Mouse (Mus musculus) forebrain, embryonic 15.5 days (tissue): Measurements from ENCODE around the gene Elovl6. TPM values are rescaled to one million over a fixed set of nuclear protein-coding genes. Genes with fewer than 3 reads are reported as not detected.

Experiments used
- ATAC-seq: fragments of 200-750 bp; cut with Nextera tagmentation; replicated peaks from 2 replicates; pipeline ENCODE4 v1.8.0; 2017; ENCODE audit warnings: mild to moderate bottlenecking, moderate TSS enrichment, moderate library complexity
- H3K27ac ChIP-seq: fragments of 300-500 bp; sonication (generic); replicated peaks from 2 replicates; pipeline ENCODE4 v1.5.1; 2015; ENCODE audit warnings: mild to moderate bottlenecking, inconsistent platforms
- H3K27me3 ChIP-seq: fragments of 300-500 bp; sonication (generic); 2 replicates; pipeline ENCODE4 v1.6.1; 2015; ENCODE audit warnings: inconsistent platforms
- H3K36me3 ChIP-seq: fragments of 300-500 bp; sonication (generic); 2 replicates; pipeline ENCODE4 v1.6.1; 2015; ENCODE audit warnings: mild to moderate bottlenecking, inconsistent platforms
- H3K4me1 ChIP-seq: fragments of 300-500 bp; sonication (generic); 2 replicates; pipeline ENCODE4 v1.6.1; 2015; ENCODE audit warnings: inconsistent platforms
- H3K4me2 ChIP-seq: fragments of 300-500 bp; sonication (generic); replicated peaks from 2 replicates; pipeline ENCODE4 v1.6.1; 2015; ENCODE audit warnings: mild to moderate bottlenecking, inconsistent platforms
- H3K4me3 ChIP-seq: fragments of 300-500 bp; sonication (generic); 2 replicates; pipeline ENCODE4 v1.5.1; 2015; ENCODE audit warnings: mild to moderate bottlenecking, inconsistent platforms
- H3K9ac ChIP-seq: fragments of 300-500 bp; sonication (generic); replicated peaks from 2 replicates; pipeline ENCODE4 v1.6.1; 2015; ENCODE audit warnings: mild to moderate bottlenecking, inconsistent platforms
- H3K9me3 ChIP-seq: fragments of 300-500 bp; sonication (generic); 2 replicates; pipeline ENCODE4 v1.6.1; 2016; ENCODE audit warnings: inconsistent platforms
- WGBS: fragments of 180-500 bp; shearing (Covaris S2); methylation state at CpG from one replicate; pipeline ENCODE4 v1.1.7; 2015; ENCODE audit warnings: mixed read lengths; 5-methylcytosine and 5-hydroxymethylcytosine counted together
- polyA plus RNA-seq: library from polyadenylated mRNA; unstranded; fragments of >200 nt; fragmentation: Nextera tagmentation; extraction: Ambion mirVana; gene quantifications from 2 replicates; pipeline ENCODE4 v1.2.1, GENCODE M21; 2015

The Elovl6 gene
- 34.6 and 39.9 TPM in 2 replicates for polyA plus RNA-seq

- WGBS, result under 1% methylated on average over 35 of the region's 35 CpGs
- Histone ChIP-seq H3K27me3 (no peaks in the 10 kb centered on the region), H3K4me2 (peak within 1 kb of the TSS; percentile 69), H3K4me3 (peak within 1 kb of the TSS; percentile 79), H3K36me3 (no peaks in the 10 kb centered on the region), H3K9me3 (no peaks in the 10 kb centered on the region), H3K27ac (peak within 1 kb of the TSS; percentile 99), H3K9ac (peak within 1 kb of the TSS; percentile 96), H3K4me1 (peaks cover 31% of the 10 kb centered on the region)
- ATAC-seq, result peak; percentile 69
Observed at GRCm38 (mm10) chr3:129532180-129532864, at the start of gene Elovl6. Gene Elovl6, plus strand, starts transcription at chr3:129532355.

DNA sequence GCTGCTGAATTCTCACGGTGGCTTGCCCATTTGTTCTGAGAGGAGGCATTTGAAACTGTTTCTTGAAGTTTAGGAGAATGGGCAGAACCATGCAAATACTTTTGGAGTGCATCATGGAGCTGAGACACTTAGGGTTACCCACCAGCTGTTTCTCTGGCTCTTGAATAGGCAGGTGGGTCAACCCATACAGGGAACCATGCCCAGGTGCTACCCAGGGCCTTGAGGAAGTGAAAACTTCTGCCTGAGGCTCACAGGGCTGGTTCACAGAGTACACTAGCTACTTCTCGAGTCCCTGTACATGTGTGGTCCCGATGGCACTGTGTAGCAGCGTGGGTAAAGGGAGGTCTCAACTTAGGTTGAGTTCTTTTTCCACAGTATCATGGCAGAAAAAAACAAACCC is 43.4 kb upstream of the Elovl6 start:
- Histone ChIP-seq H3K4me2 (no peak overlapping the region), H3K27me3 (no peaks in the 10 kb centered on the region), H3K27ac (no peak overlapping the region), H3K36me3 (no peaks in the 10 kb centered on the region), H3K9ac (no peak overlapping the region), H3K4me1 (no peaks in the 10 kb centered on the region), H3K4me3 (no peak overlapping the region), H3K9me3 (no peaks in the 10 kb centered on the region)
- ATAC-seq, result no peak
- WGBS, result 86% methylated on average over 4 of the region's 4 CpGs

GRCm38 (mm10) chr3:129494123-129494522 is 38.0 kb upstream of the Elovl6 start:
- H3K4me2 ChIP-seq, result no peak overlapping the region
- no peaks in the 10 kb centered on the region for H3K27me3 ChIP-seq
- no peak overlapping the region for H3K9ac ChIP-seq
- H3K27ac ChIP-seq, result no peak overlapping the region
- no peaks in the 10 kb centered on the region for H3K9me3 ChIP-seq
- 94% methylated on average over 10 of the region's 10 CpGs for WGBS
- no peak overlapping the region for H3K4me3 ChIP-seq
- no peak for ATAC-seq
- H3K36me3 ChIP-seq, result no peaks in the 10 kb centered on the region
- no peaks in the 10 kb centered on the region for H3K4me1 ChIP-seq

GRCm38 (mm10) chr3:129494731-129495130 is 37.4 kb upstream of the Elovl6 start:
- H3K4me2 ChIP-seq, result no peak overlapping the region
- no peaks in the 10 kb centered on the region for H3K9me3 ChIP-seq
- H3K27ac ChIP-seq, result no peak overlapping the region
- 77% methylated on average over 4 of the region's 4 CpGs for WGBS
- H3K36me3 ChIP-seq, result no peaks in the 10 kb centered on the region
- H3K4me1 ChIP-seq, result no peaks in the 10 kb centered on the region
- no peak for ATAC-seq
- H3K27me3 ChIP-seq, result no peaks in the 10 kb centered on the region
- H3K9ac ChIP-seq, result no peak overlapping the region
- no peak overlapping the region for H3K4me3 ChIP-seq

DNA sequence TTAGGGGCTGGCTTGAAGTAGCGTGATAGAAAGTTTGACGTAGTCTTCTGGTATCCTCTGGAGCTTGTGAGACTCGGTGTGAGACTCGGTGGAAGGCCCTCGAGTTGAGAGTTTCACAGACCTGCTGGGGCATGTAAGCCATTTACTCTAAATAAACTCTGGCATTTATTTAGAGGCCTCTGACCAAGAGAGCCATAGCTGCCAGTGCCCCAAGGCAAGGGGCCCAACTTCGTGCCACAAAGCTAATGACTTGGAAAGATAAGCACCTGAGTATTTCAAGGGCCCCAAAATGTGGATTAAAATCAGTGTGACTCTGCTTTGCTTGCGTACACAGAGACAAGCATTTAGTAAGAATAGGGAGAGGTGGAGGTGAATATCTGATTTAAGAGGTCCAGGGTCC is 28.4 kb upstream of the Elovl6 start:
- ATAC-seq, result no peak
- H3K27me3 ChIP-seq, result no peaks in the 10 kb centered on the region
- H3K27ac ChIP-seq, result no peak overlapping the region
- H3K36me3 ChIP-seq, result no peaks in the 10 kb centered on the region
- no peaks in the 10 kb centered on the region for H3K4me1 ChIP-seq
- H3K4me3 ChIP-seq, result no peak overlapping the region
- 89% methylated on average over 7 of the region's 7 CpGs for WGBS
- H3K9ac ChIP-seq, result no peak overlapping the region
- H3K4me2 ChIP-seq, result no peak overlapping the region
- no peaks in the 10 kb centered on the region for H3K9me3 ChIP-seq

GRCm38 (mm10) chr3:129504928-129505327 is 27.2 kb upstream of the Elovl6 start:
- Histone ChIP-seq H3K4me2 (no peak overlapping the region), H3K4me1 (no peaks in the 10 kb centered on the region), H3K27ac (no peak overlapping the region), H3K9ac (no peak overlapping the region), H3K27me3 (no peaks in the 10 kb centered on the region), H3K4me3 (no peak overlapping the region), H3K9me3 (no peaks in the 10 kb centered on the region), H3K36me3 (no peaks in the 10 kb centered on the region)
- 92% methylated on average over 6 of the region's 6 CpGs for WGBS
- ATAC-seq, result no peak

GRCm38 (mm10) chr3:129507736-129508135 is 24.4 kb upstream of the Elovl6 start:
- Histone ChIP-seq H3K27me3 (no peaks in the 10 kb centered on the region), H3K9me3 (no peaks in the 10 kb centered on the region), H3K36me3 (no peaks in the 10 kb centered on the region), H3K4me1 (no peaks in the 10 kb centered on the region), H3K9ac (no peak overlapping the region), H3K4me3 (no peak overlapping the region), H3K4me2 (no peak overlapping the region), H3K27ac (no peak overlapping the region)
- no peak for ATAC-seq
- WGBS, result 100% methylated on average over 1 of the region's 1 CpGs

GRCm38 (mm10) chr3:129508571-129508970 is 23.6 kb upstream of the Elovl6 start:
- no peak overlapping the region for H3K9ac ChIP-seq
- no peak overlapping the region for H3K4me2 ChIP-seq
- no peaks in the 10 kb centered on the region for H3K36me3 ChIP-seq
- ATAC-seq, result no peak
- H3K9me3 ChIP-seq, result no peaks in the 10 kb centered on the region
- H3K27me3 ChIP-seq, result no peaks in the 10 kb centered on the region
- no peak overlapping the region for H3K4me3 ChIP-seq
- H3K27ac ChIP-seq, result no peak overlapping the region
- no peaks in the 10 kb centered on the region for H3K4me1 ChIP-seq

DNA sequence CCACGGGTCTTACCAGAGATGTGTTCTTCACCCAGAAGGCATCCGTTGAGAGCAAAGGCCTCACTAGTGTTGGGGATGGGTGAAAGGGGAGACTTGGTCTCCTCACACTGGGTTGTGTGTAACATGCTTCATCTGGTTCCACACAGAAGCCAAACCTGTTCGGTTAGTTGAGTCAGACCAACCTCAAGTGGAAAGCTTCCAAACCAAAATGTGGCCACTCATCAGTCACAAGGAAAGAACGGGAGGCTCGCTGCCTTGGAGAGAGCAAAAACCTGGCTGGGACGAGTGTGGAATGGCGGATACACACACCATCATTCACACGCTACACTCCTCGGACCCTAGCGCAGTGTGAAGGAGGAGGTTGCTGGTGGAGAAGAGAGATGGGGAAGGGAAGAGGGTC is 22.4 kb upstream of the Elovl6 start:
- Histone ChIP-seq H3K4me3 (no peak overlapping the region), H3K9me3 (no peaks in the 10 kb centered on the region), H3K4me1 (no peaks in the 10 kb centered on the region), H3K4me2 (no peak overlapping the region), H3K36me3 (no peaks in the 10 kb centered on the region), H3K27me3 (no peaks in the 10 kb centered on the region), H3K27ac (no peak overlapping the region), H3K9ac (no peak overlapping the region)
- no peak for ATAC-seq
- WGBS, result 89% methylated on average over 10 of the region's 10 CpGs

- no peaks in the 10 kb centered on the region for H3K36me3 ChIP-seq
- WGBS, result 91% methylated on average over 3 of the region's 3 CpGs
- ATAC-seq, result no peak
- no peak overlapping the region for H3K27ac ChIP-seq
- H3K9ac ChIP-seq, result no peak overlapping the region
- no peaks in the 10 kb centered on the region for H3K9me3 ChIP-seq
- no peak overlapping the region for H3K4me3 ChIP-seq
- no peaks in the 10 kb centered on the region for H3K4me1 ChIP-seq
- H3K27me3 ChIP-seq, result no peaks in the 10 kb centered on the region
- no peak overlapping the region for H3K4me2 ChIP-seq
Observed at GRCm38 (mm10) chr3:129515863-129516436, 16.2 kb upstream of the Elovl6 start.

GRCm38 (mm10) chr3:129520499-129520898 is 11.7 kb upstream of the Elovl6 start:
- H3K9ac ChIP-seq, result no peak overlapping the region
- H3K4me1 ChIP-seq, result no peaks in the 10 kb centered on the region
- H3K27ac ChIP-seq, result no peak overlapping the region
- no peak overlapping the region for H3K4me3 ChIP-seq
- no peaks in the 10 kb centered on the region for H3K9me3 ChIP-seq
- no peaks in the 10 kb centered on the region for H3K27me3 ChIP-seq
- WGBS, result 83% methylated on average over 4 of the region's 4 CpGs
- H3K36me3 ChIP-seq, result no peaks in the 10 kb centered on the region
- no peak for ATAC-seq
- H3K4me2 ChIP-seq, result no peak overlapping the region

GRCm38 (mm10) chr3:129523456-129524143 is 8.6 kb upstream of the Elovl6 start:
- no peaks in the 10 kb centered on the region for H3K36me3 ChIP-seq
- H3K9ac ChIP-seq, result no peak overlapping the region
- H3K4me2 ChIP-seq, result no peak overlapping the region
- no peak overlapping the region for H3K27ac ChIP-seq
- 88% methylated on average over 10 of the region's 10 CpGs for WGBS
- no peaks in the 10 kb centered on the region for H3K4me1 ChIP-seq
- H3K27me3 ChIP-seq, result no peaks in the 10 kb centered on the region
- H3K4me3 ChIP-seq, result no peak overlapping the region
- ATAC-seq, result no peak
- H3K9me3 ChIP-seq, result no peaks in the 10 kb centered on the region
